Mouse (Mus musculus): Measurements from ENCODE around the gene Tmc8. TPM values are rescaled to one million over a fixed set of nuclear protein-coding genes. Genes with fewer than 3 reads are reported as not detected.

The Tmc8 gene
- polyA plus RNA-seq, 1 experiment from 2014 or later = 6.0 TPM

Other genes starting within 250 kb of the Tmc8 start
- 6.1 and 6.5 TPM in 2 replicates for gene Tnrc6c, start 127.8 kb upstream of the Tmc8 start, polyA plus RNA-seq (2015; fragmentation: Nextera tagmentation; extraction: Ambion mirVana)
- gene Tmc6, start 122 bp downstream of the Tmc8 start, polyA plus RNA-seq (2015; fragmentation: Nextera tagmentation; extraction: Ambion mirVana) = 28.4 and 30.8 TPM in 2 replicates
- gene 6030468B19Rik, start 15.6 kb downstream of the Tmc8 start, polyA plus RNA-seq (2015; fragmentation: Nextera tagmentation; extraction: Ambion mirVana) = 0.32 and 0.39 TPM in 2 replicates
- 0.92 and 2.4 TPM in 2 replicates for gene Gm20708, start 27.6 kb downstream of the Tmc8 start, polyA plus RNA-seq (2015; fragmentation: Nextera tagmentation; extraction: Ambion mirVana)
- 111 and 133 TPM in 2 replicates for gene Syngr2, start 27.6 kb downstream of the Tmc8 start, polyA plus RNA-seq (2015; fragmentation: Nextera tagmentation; extraction: Ambion mirVana)
- gene Afmid, start 43.8 kb downstream of the Tmc8 start, polyA plus RNA-seq (2015; fragmentation: Nextera tagmentation; extraction: Ambion mirVana) = 17.5 and 20.8 TPM in 2 replicates
- 108 and 114 TPM in 2 replicates for gene Tk1, start 44.0 kb downstream of the Tmc8 start, polyA plus RNA-seq (2015; fragmentation: Nextera tagmentation; extraction: Ambion mirVana)
- gene Birc5, start 67.2 kb downstream of the Tmc8 start, polyA plus RNA-seq (2015; fragmentation: Nextera tagmentation; extraction: Ambion mirVana) = 228 and 244 TPM in 2 replicates
- not detected in 2 replicates for gene Tmem235, start 78.7 kb downstream of the Tmc8 start, polyA plus RNA-seq (2015; fragmentation: Nextera tagmentation; extraction: Ambion mirVana)
- gene Tha1, start 91.4 kb downstream of the Tmc8 start, polyA plus RNA-seq (2015; fragmentation: Nextera tagmentation; extraction: Ambion mirVana) = 6.5 and 7.4 TPM in 2 replicates
- gene Socs3, start 188.0 kb downstream of the Tmc8 start, polyA plus RNA-seq (2015; fragmentation: Nextera tagmentation; extraction: Ambion mirVana) = 7.2 and 8.2 TPM in 2 replicates
- gene Pgs1, start 204.2 kb downstream of the Tmc8 start, polyA plus RNA-seq (2015; fragmentation: Nextera tagmentation; extraction: Ambion mirVana) = 26.9 and 28.9 TPM in 2 replicates